ENCODE assay signal across 7 mouse cellular contexts in genomic region chr2:37422306-37423304, GRCm38 (mm10). TPM values are rescaled to one million over a fixed set of nuclear protein-coding genes. Genes with fewer than 3 reads are reported as not detected.
DNase-seq lines count a peak whose midpoint lies in the region; ATAC-seq and TF ChIP-seq lines count a peak whose summit lies in the region.

TSS of gene Rc3h2 (minus strand) at chr2:37422903.

- H3K4me1 ChIP-seq in embryonic facial prominence, embryonic 10.5 days = peaks cover 16% of the 10 kb centered on the region
- no peaks in the 10 kb centered on the region for H3K4me1 ChIP-seq in intestine, postnatal 0 days (replicated peaks; ENCODE audit: control insufficient read depth, insufficient read depth, low read length)
- H3K4me1 ChIP-seq in midbrain, embryonic 12.5 days = peaks cover 9% of the 10 kb centered on the region
- H3K4me1 ChIP-seq in small intestine, adult 2 months (ENCODE audit: control insufficient read depth, insufficient read depth, insufficient read length, low read length) = no peaks in the 10 kb centered on the region

- no peaks in the 10 kb centered on the region for H3K27me3 ChIP-seq in embryonic facial prominence, embryonic 10.5 days (replicated peaks; ENCODE audit: low read depth, poor library complexity, severe bottlenecking)
- H3K27me3 ChIP-seq in intestine, postnatal 0 days (replicated peaks; ENCODE audit: control insufficient read depth, insufficient read depth, low read length) = no peaks in the 10 kb centered on the region
- H3K27me3 ChIP-seq in midbrain, embryonic 12.5 days = no peaks in the 10 kb centered on the region
- no peaks in the 10 kb centered on the region for H3K27me3 ChIP-seq in small intestine, adult 2 months (ENCODE audit: control insufficient read depth, insufficient read depth, low read length)

- H3K9me3 ChIP-seq in embryonic facial prominence, embryonic 10.5 days = no peaks in the 10 kb centered on the region
- H3K9me3 ChIP-seq in intestine, postnatal 0 days (ENCODE audit: control insufficient read depth) = no peaks in the 10 kb centered on the region
- no peaks in the 10 kb centered on the region for H3K9me3 ChIP-seq in midbrain, embryonic 12.5 days

- peak; percentile 98 for ATAC-seq in intestine, postnatal 0 days
- peak; percentile 99 for ATAC-seq in midbrain, embryonic 12.5 days (ENCODE audit: low FRiP score, low read depth)

- TF ChIP-seq POLR2A in small intestine, adult 2 months (IDR thresholded peaks at IDR 0.05; ENCODE audit: low read depth, low read length) = peak; percentile 90

- peaks cover 34% of the 10 kb centered on the region for H3K36me3 ChIP-seq in embryonic facial prominence, embryonic 10.5 days (replicated peaks)
- H3K36me3 ChIP-seq in intestine, postnatal 0 days (ENCODE audit: control insufficient read depth, insufficient read depth) = no peaks in the 10 kb centered on the region
- H3K36me3 ChIP-seq in midbrain, embryonic 12.5 days = 0 out of 2 replicates have a peak, but pooled peaks cover 2% of the 10 kb centered on the region
- H3K36me3 ChIP-seq in small intestine, adult 2 months (ENCODE audit: control insufficient read depth, insufficient read depth, low read length) = peaks cover 3% of the 10 kb centered on the region; the same call in 1 of the 2 replicates

- peak within 1 kb of the TSS; percentile 95 for H3K4me3 ChIP-seq in embryonic facial prominence, embryonic 10.5 days
- H3K4me3 ChIP-seq in intestine, postnatal 0 days (ENCODE audit: low read depth, low read length) = peak within 1 kb of the TSS; percentile 100
- H3K4me3 ChIP-seq in midbrain, embryonic 12.5 days = peak within 1 kb of the TSS; percentile 99
- H3K4me3 ChIP-seq in small intestine, adult 2 months (ENCODE audit: low read depth, low read length) = peak within 1 kb of the TSS; percentile 93

- H3K4me2 ChIP-seq in intestine, postnatal 0 days (replicated peaks; ENCODE audit: low read depth) = peak within 1 kb of the TSS; percentile 77
- peak within 1 kb of the TSS; percentile 74 for H3K4me2 ChIP-seq in midbrain, embryonic 12.5 days (replicated peaks)

- intact Hi-C loops in left cerebral cortex, postnatal 4 days (cut with DNase I) = no loop called here

- H3K27ac ChIP-seq in embryonic facial prominence, embryonic 10.5 days (replicated peaks) = peak within 1 kb of the TSS; percentile 98
- peak within 1 kb of the TSS; percentile 99 for H3K27ac ChIP-seq in intestine, postnatal 0 days (ENCODE audit: low read depth, low read length)
- peak within 1 kb of the TSS; percentile 98 for H3K27ac ChIP-seq in midbrain, embryonic 12.5 days (replicated peaks)
- H3K27ac ChIP-seq in small intestine, adult 2 months (ENCODE audit: insufficient read depth, low read depth, low read length) = peak within 1 kb of the TSS; percentile 87

- TF ChIP-seq CTCF in intestine, postnatal 0 days (IDR thresholded peaks at IDR 0.05; ENCODE audit: low read depth) = no peak
- no peak for TF ChIP-seq CTCF in small intestine, adult 2 months (IDR thresholded peaks at IDR 0.05; ENCODE audit: extremely low read depth, insufficient read length, insufficient replicate concordance, low read depth, low read length)

- H3K9ac ChIP-seq in intestine, postnatal 0 days (ENCODE audit: low read depth, low read length) = peak within 1 kb of the TSS; percentile 99
- H3K9ac ChIP-seq in midbrain, embryonic 12.5 days (replicated peaks) = peak within 1 kb of the TSS; percentile 99

- DNase-seq in adrenal gland, postnatal 10 days = peak; percentile 95
- peak; percentile 96 for DNase-seq in embryonic facial prominence, embryonic 10.5 days (ENCODE audit: low spot score)
- peak; percentile 72 for DNase-seq in gonadal fat pad, adult 2 months (ENCODE audit: low read depth)
- DNase-seq in left cerebral cortex, postnatal 4 days = peak; percentile 96

- WGBS in embryonic facial prominence, embryonic 10.5 days = under 1% methylated on average over 71 of the region's 75 CpGs
- under 1% methylated on average over 63 of the region's 75 CpGs for WGBS in intestine, postnatal 0 days
- WGBS in midbrain, embryonic 12.5 days = under 1% methylated on average over 44 of the region's 75 CpGs
- WGBS in small intestine, adult 2 months = under 1% methylated on average over 75 of the region's 75 CpGs

RNA-seq across cellular contexts. Expression of gene Rc3h2, which starts in this region (rescaled TPM):
- total RNA-seq in adrenal gland, postnatal 10 days (2021) = 10 to 100 TPM; 34.8 to 43.4 TPM
- polyA plus RNA-seq in embryonic facial prominence, embryonic 10.5 days (2016; fragmentation: Nextera tagmentation; extraction: Ambion mirVana) = 18.9 and 20.1 TPM in 2 replicates
- polyA plus RNA-seq in gonadal fat pad, adult 2 months (2012; rRNA removed) = 9.4 and 9.9 TPM in 2 replicates
- 7.0 and 7.8 TPM in 2 replicates for polyA plus RNA-seq in intestine, postnatal 0 days (2015; fragmentation: Nextera tagmentation; extraction: Ambion mirVana)
- 10 to 100 TPM; 87.9 to 93.5 TPM for total RNA-seq in left cerebral cortex, postnatal 4 days (2021)
- 33.4 and 39.7 TPM in 2 replicates for polyA plus RNA-seq in midbrain, embryonic 12.5 days (2016; fragmentation: Nextera tagmentation; extraction: Ambion mirVana)
- polyA plus RNA-seq in small intestine, adult 2 months (2012; rRNA removed) = 1.4 and 2.7 TPM in 2 replicates

Comparison
In these comparisons a context has a peak if more than half of its experiments do, and no peak if none do; other contexts are left out.
1. Peak in every context shown above with its lines: DNase-seq, ATAC-seq, H3K4me3 ChIP-seq and H3K27ac ChIP-seq.